Mouse (Mus musculus): ENCODE data around the gene Eid2b. TPM values are rescaled to one million over a fixed set of nuclear protein-coding genes. Genes with fewer than 3 reads are reported as not detected.

Eid2b gene
- 0.94 TPM for polyA plus RNA-seq (2015; fragmentation: Illumina TruSeq; extraction: RNeasy Lipid Tissue Mini Kit (QIAGEN cat#74804); ENCODE audit: insufficient read depth, low read depth, low replicate concordance)

DNA sequence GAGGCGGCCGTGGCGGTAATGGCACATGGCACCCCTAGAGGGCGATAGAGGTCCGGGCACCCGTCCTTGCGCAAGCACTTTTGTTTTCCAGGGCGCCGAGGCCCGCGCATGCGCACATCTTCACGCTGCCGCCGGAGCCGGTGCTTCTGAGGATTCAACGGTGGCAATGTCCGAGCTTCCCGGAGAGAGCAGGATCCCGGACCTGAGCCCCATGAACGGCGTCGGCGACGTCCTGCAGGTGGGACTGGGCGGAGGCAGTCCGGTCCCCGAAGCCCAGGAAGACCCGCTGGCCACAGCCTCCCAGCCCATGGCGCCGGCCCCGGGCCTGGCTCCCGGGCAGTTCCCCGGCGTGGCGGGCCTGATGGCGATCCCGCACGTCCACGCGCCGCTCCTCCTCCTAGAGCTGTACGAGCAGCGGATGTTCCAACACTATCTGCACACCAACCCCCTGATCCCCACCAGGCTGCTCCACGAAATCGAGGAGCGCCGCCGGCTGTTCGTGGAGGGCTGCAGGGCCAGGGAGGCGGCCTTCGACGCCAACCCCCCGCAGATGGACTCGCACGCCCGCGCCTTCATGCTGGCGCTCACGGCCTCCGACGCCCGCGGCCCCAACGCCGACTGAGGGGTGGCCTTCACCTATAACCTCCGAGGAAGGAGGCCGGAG, at the start of gene Eid2b:
Gene Eid2b, plus strand, starts transcription at position 125 of the 664 bp plus-strand sequence.

GRCm38 (mm10) chr7:28267129-28268041, 10.2 kb upstream of the Eid2b start, which contains the start of gene Eid2:
TSS of gene Eid2 (plus strand) at chr7:28267881.

DNA sequence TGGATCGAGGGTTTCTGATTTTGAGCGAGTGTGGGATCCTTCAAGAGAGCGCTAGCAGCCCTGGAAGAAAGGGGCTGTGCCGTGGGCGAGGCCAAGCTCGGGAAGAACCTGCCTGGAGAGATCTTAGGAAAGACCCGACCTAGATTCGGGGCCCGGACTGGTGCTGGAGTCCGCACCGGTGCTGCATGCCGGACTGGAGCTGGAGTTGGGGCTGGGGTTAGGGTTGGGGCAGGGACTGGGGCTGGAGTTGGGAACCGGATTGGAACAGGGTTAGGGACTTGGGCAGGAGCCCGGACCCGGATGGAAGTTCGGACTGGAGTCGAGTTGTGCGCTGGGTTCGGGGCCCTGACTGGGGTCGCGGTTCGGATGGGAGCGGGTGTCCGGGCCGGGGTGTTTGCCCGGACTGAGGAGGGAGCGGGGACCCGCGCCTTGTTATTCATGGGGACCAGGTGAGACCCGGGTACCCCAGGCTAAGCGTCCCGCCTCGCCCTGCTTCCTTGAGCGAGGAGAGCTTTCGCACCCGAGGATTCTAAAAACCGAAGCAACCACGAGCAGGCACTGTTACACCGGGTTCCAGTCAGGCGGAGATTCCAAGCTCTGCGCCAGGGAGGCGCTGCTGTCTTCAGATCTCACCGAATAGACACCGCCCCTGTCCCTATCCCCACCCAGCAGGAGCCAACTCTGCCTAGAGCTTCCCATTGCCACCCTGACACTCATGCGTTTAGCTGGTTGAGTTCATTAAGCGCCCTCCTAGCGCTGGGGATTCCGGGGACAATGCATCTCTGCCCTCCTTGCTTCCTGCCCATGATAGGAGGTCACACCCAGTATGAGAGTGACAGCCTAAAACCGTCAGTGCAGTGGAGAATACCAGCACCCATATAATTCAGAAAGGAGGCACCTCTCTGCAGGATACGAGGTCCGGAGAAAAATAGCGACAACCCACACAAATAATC, 13.4 kb downstream of the Eid2b start, which contains the start of gene Selenov:
Gene Selenov, minus strand, starts transcription at position 549 of the 953 bp plus-strand sequence.

GRCm38 (mm10) chr7:28301616-28302433, 24.3 kb downstream of the Eid2b start, which contains the start of gene Dll3:
TSS of gene Dll3 (minus strand) at chr7:28302238.

DNA sequence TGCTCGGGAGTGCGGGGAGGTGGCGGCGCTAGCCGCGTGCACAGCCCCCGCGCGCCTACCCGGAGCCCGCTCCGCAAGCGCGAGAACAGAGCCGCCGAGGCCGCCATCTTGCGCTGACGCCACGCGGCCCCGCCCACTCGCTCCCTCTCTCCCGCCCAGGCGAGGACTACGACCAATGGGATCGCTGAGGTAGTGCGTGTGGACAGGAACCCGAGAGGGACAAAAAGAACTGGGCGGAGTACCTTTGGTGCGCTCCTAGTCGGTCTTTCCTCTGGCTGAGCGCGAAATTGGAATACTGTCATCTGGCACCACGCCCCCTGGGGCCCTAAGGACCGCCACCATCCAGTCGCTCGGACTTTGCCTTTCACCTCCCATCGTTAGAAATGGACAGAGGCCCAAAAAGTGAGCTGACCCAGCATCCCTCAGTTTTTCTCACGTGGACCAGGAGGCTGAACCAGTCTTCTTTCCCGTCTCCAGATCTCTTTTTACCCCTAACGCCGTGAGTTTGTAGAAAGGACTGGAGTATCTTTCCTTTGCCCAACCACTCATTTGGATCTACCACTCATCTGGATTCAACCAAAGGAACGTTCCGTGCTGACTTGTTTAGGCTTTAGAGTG, 34.5 kb downstream of the Eid2b start, which contains the start of gene Timm50:
Gene Timm50, minus strand, starts transcription at position 147 of the 618 bp plus-strand sequence.

Other genes starting within 250 kb of the Eid2b start
- 35.1 TPM for gene Psmc4, start 227.6 kb upstream of the Eid2b start, polyA plus RNA-seq (2015; fragmentation: Illumina TruSeq; extraction: RNeasy Lipid Tissue Mini Kit (QIAGEN cat#74804); ENCODE audit: insufficient read depth, low read depth, low replicate concordance)
- 0.37 TPM for gene Fcgbp, start 206.5 kb upstream of the Eid2b start, polyA plus RNA-seq (2015; fragmentation: Illumina TruSeq; extraction: RNeasy Lipid Tissue Mini Kit (QIAGEN cat#74804); ENCODE audit: insufficient read depth, low read depth, low replicate concordance)
- not detected for gene 9530053A07Rik, start 148.3 kb upstream of the Eid2b start, polyA plus RNA-seq (2015; fragmentation: Illumina TruSeq; extraction: RNeasy Lipid Tissue Mini Kit (QIAGEN cat#74804); ENCODE audit: insufficient read depth, low read depth, low replicate concordance)
- 22.7 TPM for gene Fbl, start 108.0 kb upstream of the Eid2b start, polyA plus RNA-seq (2015; fragmentation: Illumina TruSeq; extraction: RNeasy Lipid Tissue Mini Kit (QIAGEN cat#74804); ENCODE audit: insufficient read depth, low read depth, low replicate concordance)
- 4.9 TPM for gene Dyrk1b, start 98.3 kb upstream of the Eid2b start, polyA plus RNA-seq (2015; fragmentation: Illumina TruSeq; extraction: RNeasy Lipid Tissue Mini Kit (QIAGEN cat#74804); ENCODE audit: insufficient read depth, low read depth, low replicate concordance)
- gene Eid2, start 9.9 kb upstream of the Eid2b start, polyA plus RNA-seq (2015; fragmentation: Illumina TruSeq; extraction: RNeasy Lipid Tissue Mini Kit (QIAGEN cat#74804); ENCODE audit: insufficient read depth, low read depth, low replicate concordance) = 2.6 TPM
- not detected for gene Selenov, start 13.4 kb downstream of the Eid2b start, polyA plus RNA-seq (2015; fragmentation: Illumina TruSeq; extraction: RNeasy Lipid Tissue Mini Kit (QIAGEN cat#74804); ENCODE audit: insufficient read depth, low read depth, low replicate concordance)
- gene Dll3, start 24.5 kb downstream of the Eid2b start, polyA plus RNA-seq (2015; fragmentation: Illumina TruSeq; extraction: RNeasy Lipid Tissue Mini Kit (QIAGEN cat#74804); ENCODE audit: insufficient read depth, low read depth, low replicate concordance) = not detected
- gene Timm50, start 34.3 kb downstream of the Eid2b start, polyA plus RNA-seq (2015; fragmentation: Illumina TruSeq; extraction: RNeasy Lipid Tissue Mini Kit (QIAGEN cat#74804); ENCODE audit: insufficient read depth, low read depth, low replicate concordance) = 17.7 TPM
- 29.0 TPM for gene Supt5, start 61.0 kb downstream of the Eid2b start, polyA plus RNA-seq (2015; fragmentation: Illumina TruSeq; extraction: RNeasy Lipid Tissue Mini Kit (QIAGEN cat#74804); ENCODE audit: insufficient read depth, low read depth, low replicate concordance)
- 346 TPM for gene Rps16, start 72.9 kb downstream of the Eid2b start, polyA plus RNA-seq (2015; fragmentation: Illumina TruSeq; extraction: RNeasy Lipid Tissue Mini Kit (QIAGEN cat#74804); ENCODE audit: insufficient read depth, low read depth, low replicate concordance)
- 9.1 TPM for gene Plekhg2, start 94.9 kb downstream of the Eid2b start, polyA plus RNA-seq (2015; fragmentation: Illumina TruSeq; extraction: RNeasy Lipid Tissue Mini Kit (QIAGEN cat#74804); ENCODE audit: insufficient read depth, low read depth, low replicate concordance)
- 11.6 TPM for gene Zfp36, start 102.5 kb downstream of the Eid2b start, polyA plus RNA-seq (2015; fragmentation: Illumina TruSeq; extraction: RNeasy Lipid Tissue Mini Kit (QIAGEN cat#74804); ENCODE audit: insufficient read depth, low read depth, low replicate concordance)
- gene Med29, start 115.0 kb downstream of the Eid2b start, polyA plus RNA-seq (2015; fragmentation: Illumina TruSeq; extraction: RNeasy Lipid Tissue Mini Kit (QIAGEN cat#74804); ENCODE audit: insufficient read depth, low read depth, low replicate concordance) = 11.4 TPM
- gene Paf1, start 115.2 kb downstream of the Eid2b start, polyA plus RNA-seq (2015; fragmentation: Illumina TruSeq; extraction: RNeasy Lipid Tissue Mini Kit (QIAGEN cat#74804); ENCODE audit: insufficient read depth, low read depth, low replicate concordance) = 34.6 TPM
- gene Gmfg, start 159.7 kb downstream of the Eid2b start, polyA plus RNA-seq (2015; fragmentation: Illumina TruSeq; extraction: RNeasy Lipid Tissue Mini Kit (QIAGEN cat#74804); ENCODE audit: insufficient read depth, low read depth, low replicate concordance) = 10.5 TPM
- 0.52 TPM for gene Lrfn1, start 174.2 kb downstream of the Eid2b start, polyA plus RNA-seq (2015; fragmentation: Illumina TruSeq; extraction: RNeasy Lipid Tissue Mini Kit (QIAGEN cat#74804); ENCODE audit: insufficient read depth, low read depth, low replicate concordance)
- gene Ifnl2, start 232.7 kb downstream of the Eid2b start, polyA plus RNA-seq (2015; fragmentation: Illumina TruSeq; extraction: RNeasy Lipid Tissue Mini Kit (QIAGEN cat#74804); ENCODE audit: insufficient read depth, low read depth, low replicate concordance) = not detected
- not detected for gene Ifnl3, start 245.1 kb downstream of the Eid2b start, polyA plus RNA-seq (2015; fragmentation: Illumina TruSeq; extraction: RNeasy Lipid Tissue Mini Kit (QIAGEN cat#74804); ENCODE audit: insufficient read depth, low read depth, low replicate concordance)